Mouse (Mus musculus): ENCODE data around the gene Zfc3h1.

GRCm38 (mm10) chr10:115355016-115355415 lies 29.7 kb upstream of the Zfc3h1 start:
- no peak for TF ChIP-seq CTCF (IDR thresholded peaks at IDR 0.05; ENCODE audit: low read depth, low read length)
- TF ChIP-seq POLR2AphosphoS5 (IDR thresholded peaks at IDR 0.05; ENCODE audit: insufficient replicate concordance, low read depth, low read length), result no peak
- no peak for TF ChIP-seq GATA1 (IDR thresholded peaks at IDR 0.05; ENCODE audit: borderline replicate concordance, low read length)
- TF ChIP-seq GATA2 (IDR thresholded peaks at IDR 0.05; ENCODE audit: borderline replicate concordance, low read depth, low read length), result no peak
- TF ChIP-seq TAL1 (conservative IDR thresholded peaks at IDR 0.05; ENCODE audit: low read depth, low read length), result no peak
